Mouse (Mus musculus) heart, postnatal 0 days (tissue): ENCODE data around the gene Rtl5. TPM values are rescaled to one million over a fixed set of nuclear protein-coding genes. Genes with fewer than 3 reads are reported as not detected.
A peak's percentile ranks its signal among the peaks of the same experiment; 100 is the strongest.

Source experiments
- ATAC-seq: fragments of 200-750 bp; cut with Nextera tagmentation; 2 replicates; pipeline ENCODE4 v1.8.0; 2017; ENCODE audit warnings: low read depth, moderate number of reproducible peaks, moderate library complexity; ENCODE audit not compliant: insufficient read depth
- DNase-seq: peaks from one replicate; pipeline ENCODE4 v3.0.0-alpha.2; 2016; ENCODE audit warnings: low spot score
- H3K27ac ChIP-seq: fragments of 300-500 bp; sonication (generic); 2 replicates; pipeline ENCODE4 v1.5.1; 2014; ENCODE audit warnings: low read depth, mild to moderate bottlenecking
- H3K27me3 ChIP-seq: fragments of 300-500 bp; sonication (generic); 2 replicates; pipeline ENCODE4 v1.6.1; 2014; ENCODE audit warnings: low read length, mixed read lengths; ENCODE audit not compliant: control insufficient read depth, insufficient read depth
- H3K36me3 ChIP-seq: fragments of 300-500 bp; sonication (generic); replicated peaks from 2 replicates; pipeline ENCODE4 v1.6.1; 2014; ENCODE audit warnings: low read length, mixed read lengths; ENCODE audit not compliant: control insufficient read depth, insufficient read depth
- H3K4me1 ChIP-seq: fragments of 300-500 bp; sonication (generic); 2 replicates; pipeline ENCODE4 v1.6.1; 2014; ENCODE audit warnings: antibody characterized with exemption; ENCODE audit not compliant: control insufficient read depth, insufficient read depth
- H3K4me2 ChIP-seq: fragments of 300-500 bp; sonication (generic); 2 replicates; pipeline ENCODE4 v1.6.1; 2014; ENCODE audit warnings: low read depth, mild to moderate bottlenecking, low read length, moderate library complexity
- H3K4me3 ChIP-seq: fragments of 300-500 bp; sonication (generic); 2 replicates; pipeline ENCODE4 v1.5.1; 2014; ENCODE audit warnings: low read depth, low read length
- H3K9ac ChIP-seq: fragments of 300-500 bp; sonication (generic); replicated peaks from 2 replicates; pipeline ENCODE4 v1.6.1; 2014; ENCODE audit warnings: low read depth, low read length, mixed read lengths
- H3K9me3 ChIP-seq: fragments of 300-500 bp; sonication (generic); replicated peaks from 2 replicates; pipeline ENCODE4 v1.6.1; 2016; ENCODE audit warnings: low read length; ENCODE audit not compliant: control insufficient read depth
- CTCF ChIP-seq: IDR thresholded peaks from 2 replicates; pipeline ENCODE4 v1.5.1; 2016; ENCODE audit warnings: antibody characterized with exemption, control low read depth, low read depth
- EP300 ChIP-seq: IDR thresholded peaks from 2 replicates; pipeline ENCODE4 v1.6.1; 2016; ENCODE audit warnings: antibody characterized with exemption, low read depth
- WGBS: fragments of 180-500 bp; shearing (Covaris S2); extraction: QIAGEN DNeasy Blood & Tissue Kit; methylation state at CpG from one replicate; pipeline ENCODE4 v1.1.7; 2014; 5-methylcytosine and 5-hydroxymethylcytosine counted together
- polyA plus RNA-seq: library from polyadenylated mRNA; unstranded; fragments of >200 nt; fragmentation: Nextera tagmentation; extraction: Ambion mirVana; gene quantifications from 2 replicates; pipeline ENCODE4 v1.2.1, GENCODE M21; 2015
- total RNA-seq: library from RNA; depleted of rRNA; stranded (reverse); fragments of >200 nt; gene quantifications from 2 replicates; pipeline ENCODE4 v1.2.3, GENCODE M21; 2014; ENCODE audit warnings: low replicate concordance; rRNA removed

Gene Rtl5
- total and polyA plus RNA-seq, 2 experiments from 2014 or later, result 0.04 to 0.59 TPM

GRCm38 (mm10) chrX:102019471-102020240 is 51.4 kb downstream of the Rtl5 start:
- H3K4me2 ChIP-seq, result peak overlapping the region; percentile 41
- no peak overlapping the region for H3K9ac ChIP-seq
- 0 out of 2 replicates have a peak overlapping the region, but pooled peaks have one; percentile 1 for H3K4me3 ChIP-seq
- WGBS, result 52% methylated on average over 7 of the region's 7 CpGs
- H3K27me3 ChIP-seq, result no peaks in the 10 kb centered on the region
- H3K4me1 ChIP-seq, result peaks cover 4% of the 10 kb centered on the region; the same call in 1 of the 2 replicates
- no peaks in the 10 kb centered on the region for H3K36me3 ChIP-seq
- peak overlapping the region; percentile 77 for H3K27ac ChIP-seq
- ATAC-seq, result no peak
- H3K9me3 ChIP-seq, result no peaks in the 10 kb centered on the region
- DNase-seq, result no peak
- TF ChIP-seq CTCF, result no peak
- TF ChIP-seq EP300, result no peak

GRCm38 (mm10) chrX:102018890-102019289 is 52.2 kb downstream of the Rtl5 start:
- no peaks in the 10 kb centered on the region for H3K9me3 ChIP-seq
- no peaks in the 10 kb centered on the region for H3K36me3 ChIP-seq
- peak; percentile 51; the same call in 1 of the 2 replicates for ATAC-seq
- no peak for DNase-seq
- peak overlapping the region; percentile 41 for H3K4me2 ChIP-seq
- no peak for TF ChIP-seq CTCF
- peak overlapping the region; percentile 32 for H3K4me3 ChIP-seq
- H3K4me1 ChIP-seq, result peaks cover 4% of the 10 kb centered on the region; the same call in 1 of the 2 replicates
- no peaks in the 10 kb centered on the region for H3K27me3 ChIP-seq
- 33% methylated on average over 3 of the region's 3 CpGs for WGBS
- H3K27ac ChIP-seq, result peak overlapping the region; percentile 77
- no peak overlapping the region for H3K9ac ChIP-seq

DNA sequence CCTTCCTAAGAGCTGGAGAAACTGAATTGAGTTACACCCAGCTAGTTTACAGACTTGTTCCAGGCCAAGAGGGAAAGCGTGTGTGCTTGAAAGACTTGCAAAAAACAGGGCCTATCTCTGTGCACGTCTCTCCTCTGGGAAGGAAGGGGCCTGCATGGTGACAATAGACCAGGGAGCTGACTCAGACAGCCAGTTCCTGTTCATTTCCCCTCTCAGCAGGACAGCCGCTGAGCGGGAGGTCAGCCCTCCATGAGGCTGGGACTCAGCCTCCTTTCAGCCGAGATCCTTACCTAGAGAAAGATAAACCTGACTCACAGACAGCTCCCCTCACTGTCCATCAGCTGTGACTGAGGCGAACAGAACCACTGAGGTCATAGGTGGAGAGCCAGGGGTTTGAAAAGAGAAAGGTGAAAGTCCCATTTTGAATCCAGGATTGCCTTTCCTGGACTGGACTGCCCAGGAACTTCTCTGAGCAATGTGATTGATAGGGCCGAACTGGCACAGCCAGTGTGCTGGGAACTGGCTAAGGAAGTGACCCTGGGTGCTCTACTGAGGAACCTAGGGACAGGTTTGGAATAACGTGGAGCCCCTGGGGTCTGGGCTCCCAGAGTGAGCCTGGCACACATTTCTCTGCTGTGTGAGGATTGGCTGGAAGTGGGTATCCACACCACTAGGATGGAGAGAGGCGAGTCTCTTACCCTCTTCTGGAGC is 53.7 kb downstream of the Rtl5 start:
- H3K9me3 ChIP-seq, result no peaks in the 10 kb centered on the region
- no peaks in the 10 kb centered on the region for H3K27me3 ChIP-seq
- DNase-seq (no peak), ATAC-seq (peak; percentile 66; the same call in 1 of the 2 replicates)
- H3K9ac ChIP-seq, result peak overlapping the region; percentile 33; the same call in 1 of the 2 replicates
- TF ChIP-seq EP300, result no peak
- TF ChIP-seq CTCF, result no peak
- H3K27ac ChIP-seq, result peak overlapping the region; percentile 77
- 35% methylated on average over 9 of the region's 9 CpGs for WGBS
- H3K36me3 ChIP-seq, result no peaks in the 10 kb centered on the region
- H3K4me2 ChIP-seq, result peak overlapping the region; percentile 41
- H3K4me3 ChIP-seq, result peak overlapping the region; percentile 32
- H3K4me1 ChIP-seq, result peaks cover 4% of the 10 kb centered on the region; the same call in 1 of the 2 replicates

Other genes with a start within 250 kb of the Rtl5 start
- gene Nhsl2, start 221.9 kb downstream of the Rtl5 start, total RNA-seq, result 4.4 and 18.7 TPM in 2 replicates
- gene Nhsl2, start 221.9 kb downstream of the Rtl5 start, polyA plus RNA-seq, result 2.7 and 2.9 TPM in 2 replicates
- gene Pin4, start 48.1 kb upstream of the Rtl5 start, total RNA-seq, result not detected in 2 replicates
- 52.9 and 69.3 TPM in 2 replicates for gene Pin4, start 48.1 kb upstream of the Rtl5 start, polyA plus RNA-seq
- 3.7 and 4.9 TPM in 2 replicates for gene Ercc6l, start 85.8 kb upstream of the Rtl5 start, total RNA-seq
- gene Ercc6l, start 85.8 kb upstream of the Rtl5 start, polyA plus RNA-seq, result 1.3 and 1.8 TPM in 2 replicates
- 985 and 1,055 TPM in 2 replicates for gene Rps4x, start 118.1 kb upstream of the Rtl5 start, total RNA-seq
- 388 and 415 TPM in 2 replicates for gene Rps4x, start 118.1 kb upstream of the Rtl5 start, polyA plus RNA-seq
- gene Cited1, start 180.9 kb upstream of the Rtl5 start, total RNA-seq, result 163 TPM in 2 replicates
- 199 and 208 TPM in 2 replicates for gene Cited1, start 180.9 kb upstream of the Rtl5 start, polyA plus RNA-seq